Mouse (Mus musculus): ENCODE measurements around the gene Atad2b. TPM values are rescaled to one million over a fixed set of nuclear protein-coding genes. Genes with fewer than 3 reads are reported as not detected.

Gene Atad2b
- polyA plus RNA-seq, 1 experiment from 2014 or later: 24.8 TPM

GRCm38 (mm10) chr12:5025226-5025861, 108.2 kb downstream of the Atad2b start:
- Histone ChIP-seq H3K4me3 (no peak overlapping the region), H3K9ac (replicated peaks) (no peak overlapping the region), H3K36me3 (peaks cover 28% of the 10 kb centered on the region), H3K27me3 (no peaks in the 10 kb centered on the region), H3K4me1 (no peaks in the 10 kb centered on the region), H3K27ac (replicated peaks) (no peak overlapping the region), H3K9me3 (no peaks in the 10 kb centered on the region), H3K4me2 (replicated peaks) (no peak overlapping the region)
- ATAC-seq (ENCODE audit: low FRiP score, low read depth): no peak
- 95% methylated on average over 10 of the region's 10 CpGs for WGBS

GRCm38 (mm10) chr12:5029035-5029434, 111.9 kb downstream of the Atad2b start:
- 88% methylated on average over 5 of the region's 5 CpGs for WGBS
- Histone ChIP-seq H3K9ac (replicated peaks) (no peak overlapping the region), H3K36me3 (peaks cover 56% of the 10 kb centered on the region), H3K9me3 (no peaks in the 10 kb centered on the region), H3K27me3 (no peaks in the 10 kb centered on the region), H3K4me2 (replicated peaks) (no peak overlapping the region), H3K4me3 (no peak overlapping the region), H3K4me1 (no peaks in the 10 kb centered on the region), H3K27ac (replicated peaks) (no peak overlapping the region)
- ATAC-seq (ENCODE audit: low FRiP score, low read depth): no peak

- H3K27me3 ChIP-seq: no peaks in the 10 kb centered on the region
- no peak overlapping the region for H3K9ac ChIP-seq (replicated peaks)
- peaks cover 51% of the 10 kb centered on the region for H3K36me3 ChIP-seq
- no peaks in the 10 kb centered on the region for H3K9me3 ChIP-seq
- no peak overlapping the region for H3K4me3 ChIP-seq
- H3K4me1 ChIP-seq: no peaks in the 10 kb centered on the region
- ATAC-seq (ENCODE audit: low FRiP score, low read depth): no peak
- no peak overlapping the region for H3K4me2 ChIP-seq (replicated peaks)
- H3K27ac ChIP-seq (replicated peaks): no peak overlapping the region
- 93% methylated on average over 2 of the region's 2 CpGs for whole genome bisulfite sequencing
Observed at GRCm38 (mm10) chr12:5038008-5038407, 120.9 kb downstream of the Atad2b start.

GRCm38 (mm10) chr12:5044141-5044540, 127.0 kb downstream of the Atad2b start:
- H3K9me3 ChIP-seq: no peaks in the 10 kb centered on the region
- no peak for ATAC-seq (ENCODE audit: low FRiP score, low read depth)
- no peak overlapping the region for H3K4me3 ChIP-seq
- no peak overlapping the region for H3K4me2 ChIP-seq (replicated peaks)
- no peak overlapping the region for H3K27ac ChIP-seq (replicated peaks)
- no peaks in the 10 kb centered on the region for H3K27me3 ChIP-seq
- H3K9ac ChIP-seq (replicated peaks): no peak overlapping the region
- peaks cover 21% of the 10 kb centered on the region for H3K36me3 ChIP-seq
- 88% methylated on average over 15 of the region's 15 CpGs for WGBS
- no peaks in the 10 kb centered on the region for H3K4me1 ChIP-seq

DNA sequence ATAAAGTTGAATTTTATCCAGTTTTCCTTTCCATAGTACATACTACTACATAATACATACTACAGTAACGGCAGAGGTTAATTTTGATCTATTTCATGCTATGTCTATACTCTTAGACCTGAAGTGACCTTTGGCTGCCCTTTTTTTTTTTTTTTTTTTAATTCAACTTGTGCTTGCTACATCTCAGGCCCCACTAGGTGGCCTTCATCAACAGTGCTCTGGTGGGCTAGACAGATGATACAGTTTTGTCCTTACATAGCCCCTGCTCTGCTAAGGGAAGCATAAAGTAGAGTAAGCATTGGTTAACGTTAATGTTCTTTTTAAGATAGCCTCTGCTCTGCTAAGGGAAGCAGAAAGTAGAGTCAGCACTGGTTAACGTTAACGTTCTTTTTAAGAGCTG, 131.0 kb downstream of the Atad2b start:
- Histone ChIP-seq H3K9ac (replicated peaks) (no peak overlapping the region), H3K36me3 (peaks cover 13% of the 10 kb centered on the region), H3K27me3 (no peaks in the 10 kb centered on the region), H3K9me3 (peaks cover 22% of the 10 kb centered on the region), H3K4me1 (no peaks in the 10 kb centered on the region), H3K27ac (replicated peaks) (no peak overlapping the region), H3K4me2 (replicated peaks) (no peak overlapping the region), H3K4me3 (no peak overlapping the region)
- WGBS: 97% methylated on average over 4 of the region's 4 CpGs
- ATAC-seq (ENCODE audit: low FRiP score, low read depth): no peak

- Histone ChIP-seq H3K4me2 (replicated peaks) (no peak overlapping the region), H3K36me3 (no peaks in the 10 kb centered on the region), H3K9me3 (no peaks in the 10 kb centered on the region), H3K4me1 (no peaks in the 10 kb centered on the region), H3K9ac (replicated peaks) (no peak overlapping the region), H3K27me3 (no peaks in the 10 kb centered on the region), H3K4me3 (no peak overlapping the region), H3K27ac (replicated peaks) (no peak overlapping the region)
- ATAC-seq (ENCODE audit: low FRiP score, low read depth): no peak
- 53% methylated on average over 3 of the region's 3 CpGs for WGBS
Observed at GRCm38 (mm10) chr12:5067590-5067989, 150.4 kb downstream of the Atad2b start.

DNA sequence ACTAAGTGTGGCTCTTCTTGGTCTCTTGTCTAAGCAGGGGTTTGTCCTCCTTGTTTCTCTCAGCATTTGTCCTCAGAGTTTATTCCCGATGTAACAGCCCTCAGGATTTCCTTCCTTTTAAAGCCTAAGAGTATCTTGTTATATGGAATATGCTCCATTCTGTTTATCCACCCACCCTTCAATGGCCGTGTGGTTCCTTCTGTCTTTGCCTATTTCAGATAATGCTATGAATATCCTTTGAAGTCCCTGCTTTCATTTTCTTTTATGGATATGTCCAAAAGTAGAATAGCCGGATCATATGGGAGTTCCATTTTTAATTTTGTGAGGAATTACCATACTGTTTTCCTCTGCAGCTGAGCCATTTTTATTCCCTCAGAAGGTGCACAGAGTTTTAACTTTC, 153.0 kb downstream of the Atad2b start:
- Histone ChIP-seq H3K4me1 (no peaks in the 10 kb centered on the region), H3K27ac (replicated peaks) (no peak overlapping the region), H3K4me2 (replicated peaks) (no peak overlapping the region), H3K27me3 (no peaks in the 10 kb centered on the region), H3K36me3 (no peaks in the 10 kb centered on the region), H3K4me3 (no peak overlapping the region), H3K9me3 (no peaks in the 10 kb centered on the region), H3K9ac (replicated peaks) (no peak overlapping the region)
- WGBS: 86% methylated on average over 3 of the region's 3 CpGs
- no peak for ATAC-seq (ENCODE audit: low FRiP score, low read depth)

DNA sequence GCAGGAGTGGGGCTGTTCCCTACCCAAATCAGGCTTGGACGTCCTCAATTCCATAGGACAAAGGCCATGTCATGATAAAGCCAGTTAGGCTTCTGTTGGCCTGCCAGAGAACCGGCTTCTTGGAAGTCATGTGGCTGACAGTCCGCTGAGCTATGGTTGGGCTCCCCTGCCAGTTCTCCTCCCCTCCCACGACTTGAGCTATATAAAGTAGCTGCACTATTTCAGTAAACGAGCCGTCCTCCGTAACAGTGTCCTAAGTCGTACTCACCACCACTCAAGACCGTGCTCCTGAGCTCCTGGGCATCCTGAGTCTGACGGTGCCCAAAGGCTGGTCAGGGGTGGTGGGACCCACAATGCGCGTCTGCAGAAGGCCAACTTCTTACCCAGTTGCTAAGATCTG, 156.0 kb downstream of the Atad2b start:
- Histone ChIP-seq H3K4me1 (no peaks in the 10 kb centered on the region), H3K4me2 (replicated peaks) (no peak overlapping the region), H3K27ac (replicated peaks) (no peak overlapping the region), H3K36me3 (no peaks in the 10 kb centered on the region), H3K9ac (replicated peaks) (no peak overlapping the region), H3K4me3 (no peak overlapping the region), H3K9me3 (no peaks in the 10 kb centered on the region), H3K27me3 (no peaks in the 10 kb centered on the region)
- no peak for ATAC-seq (ENCODE audit: low FRiP score, low read depth)
- WGBS: 90% methylated on average over 12 of the region's 12 CpGs

GRCm38 (mm10) chr12:5081480-5081879, 164.3 kb downstream of the Atad2b start:
- 97% methylated on average over 4 of the region's 4 CpGs for WGBS
- no peak for ATAC-seq (ENCODE audit: low FRiP score, low read depth)
- no peaks in the 10 kb centered on the region for H3K4me1 ChIP-seq
- H3K9me3 ChIP-seq: no peaks in the 10 kb centered on the region
- H3K9ac ChIP-seq (replicated peaks): no peak overlapping the region
- no peak overlapping the region for H3K27ac ChIP-seq (replicated peaks)
- H3K4me3 ChIP-seq: no peak overlapping the region
- no peak overlapping the region for H3K4me2 ChIP-seq (replicated peaks)
- no peaks in the 10 kb centered on the region for H3K27me3 ChIP-seq
- peaks cover 41% of the 10 kb centered on the region for H3K36me3 ChIP-seq

DNA sequence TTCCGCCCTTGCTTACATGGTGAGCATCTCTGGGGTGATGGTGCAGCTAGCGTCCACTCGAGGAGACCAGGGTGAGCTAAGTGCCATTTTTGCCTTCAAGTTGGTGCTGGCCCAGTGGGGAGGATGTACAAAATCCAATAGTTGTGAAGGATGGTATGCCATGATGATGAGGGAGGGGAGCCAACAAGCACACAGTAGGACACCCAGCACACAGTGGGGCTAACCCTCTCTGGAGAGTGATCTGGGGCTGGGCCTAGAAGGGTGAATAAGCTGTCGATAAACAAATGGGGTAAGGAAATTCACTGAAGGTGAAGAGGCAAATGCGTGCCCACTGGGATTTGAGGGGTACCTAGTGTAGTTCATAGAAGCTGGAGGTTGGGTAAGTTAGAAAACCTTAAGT, 167.6 kb downstream of the Atad2b start:
- no peak for ATAC-seq (ENCODE audit: low FRiP score, low read depth)
- H3K4me3 ChIP-seq: no peak overlapping the region
- H3K27me3 ChIP-seq: no peaks in the 10 kb centered on the region
- no peak overlapping the region for H3K27ac ChIP-seq (replicated peaks)
- no peak overlapping the region for H3K9ac ChIP-seq (replicated peaks)
- peaks cover 19% of the 10 kb centered on the region for H3K4me1 ChIP-seq
- 96% methylated on average over 5 of the region's 5 CpGs for WGBS
- H3K4me2 ChIP-seq (replicated peaks): no peak overlapping the region
- H3K9me3 ChIP-seq: no peaks in the 10 kb centered on the region
- peaks cover 37% of the 10 kb centered on the region for H3K36me3 ChIP-seq

DNA sequence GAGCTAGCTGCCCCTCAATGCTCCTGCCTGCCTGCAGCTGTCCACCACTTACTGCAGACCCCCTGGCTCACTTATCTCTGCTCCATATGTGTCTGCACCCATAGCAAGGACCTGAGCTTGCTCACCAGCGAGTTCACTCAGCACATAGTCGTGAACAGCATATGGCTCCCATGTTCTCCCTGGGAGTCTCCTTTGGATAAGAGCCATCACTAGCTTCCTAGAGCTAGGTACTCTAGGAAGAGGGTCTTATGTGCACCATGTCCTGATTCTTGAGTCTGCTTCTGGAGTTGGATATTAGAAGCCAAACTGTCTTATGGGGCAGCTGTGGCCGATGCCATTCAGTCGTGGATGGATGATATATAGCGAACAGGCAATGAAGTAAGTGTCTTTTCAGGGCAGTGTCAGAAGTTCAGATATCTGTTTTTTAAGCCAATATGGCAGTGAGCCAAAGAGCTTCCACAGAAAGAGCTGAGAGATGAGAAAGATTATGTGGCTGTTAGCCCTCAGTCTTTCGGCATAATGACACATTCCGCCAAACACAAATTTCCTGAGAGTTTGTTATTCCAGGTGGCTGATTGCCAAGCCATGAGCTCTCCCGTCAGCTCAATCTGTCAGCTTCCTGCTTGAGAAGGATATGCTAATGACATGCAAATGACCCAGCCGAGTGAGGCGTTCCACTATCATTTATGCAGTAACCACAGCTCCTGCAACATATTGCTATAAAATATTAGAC, 170.8 kb downstream of the Atad2b start:
- Histone ChIP-seq H3K27ac (replicated peaks) (peak overlapping the region; percentile 8; the same call in 1 of the 2 replicates), H3K9ac (replicated peaks) (no peak overlapping the region), H3K9me3 (no peaks in the 10 kb centered on the region), H3K36me3 (peaks cover 36% of the 10 kb centered on the region), H3K4me3 (no peak overlapping the region), H3K4me2 (replicated peaks) (no peak overlapping the region), H3K27me3 (no peaks in the 10 kb centered on the region), H3K4me1 (peaks cover 21% of the 10 kb centered on the region)
- peak; percentile 71; the same call in 1 of the 2 replicates for ATAC-seq (ENCODE audit: low FRiP score, low read depth)
- 54% methylated on average over 10 of the region's 10 CpGs for WGBS

GRCm38 (mm10) chr12:5088639-5089038, 171.5 kb downstream of the Atad2b start:
- Histone ChIP-seq H3K4me3 (no peak overlapping the region), H3K4me2 (replicated peaks) (no peak overlapping the region), H3K9ac (replicated peaks) (no peak overlapping the region), H3K9me3 (no peaks in the 10 kb centered on the region), H3K36me3 (peaks cover 29% of the 10 kb centered on the region), H3K27ac (replicated peaks) (peak overlapping the region; percentile 63), H3K4me1 (peaks cover 21% of the 10 kb centered on the region), H3K27me3 (no peaks in the 10 kb centered on the region)
- peak; percentile 31; the same call in 1 of the 2 replicates for ATAC-seq (ENCODE audit: low FRiP score, low read depth)
- 63% methylated on average over 1 of the region's 1 CpGs for WGBS

All from midbrain, embryonic 12.5 days (tissue).